Mouse (Mus musculus): ENCODE measurements at regions not wholly inside any gene's neighbourhood (a gene's known extent, or its start where the extent isn't known, plus 50 kb on each side); places are given as distances from the start of the nearest gene placed in this dataset.

DNA sequence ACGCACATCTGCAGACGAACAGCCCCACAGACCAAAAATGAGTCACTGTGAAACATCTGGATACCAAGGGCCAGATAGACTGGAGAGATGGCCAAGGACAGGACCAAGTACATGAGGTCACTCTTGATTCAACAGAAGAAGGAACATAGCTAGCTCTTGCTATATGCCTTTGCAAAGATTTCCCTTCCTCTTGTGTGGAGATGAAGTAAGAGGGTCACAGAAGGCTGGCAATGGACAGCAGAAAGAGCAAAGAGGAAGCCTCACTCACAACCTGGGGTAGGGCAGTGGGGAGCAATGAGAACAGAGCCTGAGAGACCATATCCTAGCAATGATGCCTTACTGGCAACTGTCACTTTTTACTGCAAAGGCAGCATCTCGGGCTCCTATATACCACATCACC is 93.2 kb upstream of the Cd93 start:
- TF ChIP-seq CTCF (IDR thresholded peaks at IDR 0.05; ENCODE audit: insufficient read depth, low read length) (no peak), POLR2A (IDR thresholded peaks at IDR 0.05; ENCODE audit: borderline replicate concordance, extremely low read depth, low read depth, low read length) (no peak)

Data from lung, adult 2 months (tissue).